Mouse (Mus musculus) c-Kit-positive CD71-positive TER-119-positive erythroid progenitor cells, embryonic 14.5 days (primary cell): ENCODE measurements around the gene Tpm1.

Experiments used
- DNase-seq: peaks from one replicate; pipeline ENCODE4 v3.0.0-alpha.2; 2013; ENCODE audit warnings: low spot score

Tpm1 gene

DNA sequence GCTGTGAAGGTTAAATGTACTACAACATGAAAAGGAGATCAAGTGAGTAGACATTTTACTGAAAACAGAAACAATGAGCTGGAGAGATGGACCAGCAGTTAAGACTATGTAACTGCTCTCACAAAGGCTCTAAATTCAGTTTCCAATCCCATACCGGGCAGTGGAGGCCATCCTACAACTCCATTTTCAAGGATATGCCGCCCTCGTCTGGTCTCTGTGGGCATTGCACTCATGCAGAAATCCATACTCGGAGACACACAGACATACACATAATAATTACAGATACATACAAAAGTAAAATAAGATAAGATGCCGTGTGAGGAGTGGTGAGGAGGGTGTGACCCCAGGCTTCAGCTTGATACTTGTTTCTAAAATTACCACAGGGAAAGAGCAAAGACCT is 68.7 kb downstream of the Tpm1 start:
- DNase-seq = peak; percentile 81

DNA sequence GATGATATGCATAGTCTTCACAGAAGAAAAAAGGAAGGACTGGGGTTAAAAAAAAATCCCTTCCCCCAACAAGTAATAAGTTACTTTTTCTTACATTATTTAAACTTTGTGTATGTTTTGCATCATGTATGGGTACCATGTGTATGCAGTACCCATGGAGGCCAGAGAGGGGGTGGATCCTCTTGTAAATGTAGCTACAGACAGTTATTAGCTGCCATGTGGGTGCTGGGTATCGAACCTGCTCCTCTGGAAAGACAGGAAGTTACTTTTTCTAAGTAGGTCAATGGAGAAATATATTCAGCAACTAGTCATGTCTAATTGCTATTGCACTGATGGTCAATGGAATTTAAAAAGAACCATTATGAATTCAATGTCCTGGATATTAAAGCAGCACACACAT is 70.7 kb downstream of the Tpm1 start:
- DNase-seq = no peak

DNA sequence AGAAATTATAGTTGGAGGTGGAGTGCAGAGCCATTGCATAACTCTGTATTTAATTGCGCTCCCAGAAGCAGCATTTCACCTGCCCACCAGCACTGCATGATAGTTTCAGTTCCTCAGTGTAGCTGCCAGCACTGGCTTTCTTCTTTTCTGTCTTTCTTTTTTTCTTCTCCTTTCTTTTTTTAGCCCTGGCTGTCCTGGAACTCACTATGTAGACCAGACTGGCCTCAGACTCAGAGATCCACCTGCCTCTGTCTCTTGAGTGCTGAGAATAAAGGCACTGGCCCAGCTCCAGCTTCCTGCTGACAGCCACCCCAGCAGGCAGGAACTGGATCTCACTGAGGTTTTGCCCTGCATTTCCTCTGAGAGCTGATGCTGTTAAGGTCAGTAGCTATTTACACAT is 71.2 kb downstream of the Tpm1 start:
- no peak for DNase-seq

DNA sequence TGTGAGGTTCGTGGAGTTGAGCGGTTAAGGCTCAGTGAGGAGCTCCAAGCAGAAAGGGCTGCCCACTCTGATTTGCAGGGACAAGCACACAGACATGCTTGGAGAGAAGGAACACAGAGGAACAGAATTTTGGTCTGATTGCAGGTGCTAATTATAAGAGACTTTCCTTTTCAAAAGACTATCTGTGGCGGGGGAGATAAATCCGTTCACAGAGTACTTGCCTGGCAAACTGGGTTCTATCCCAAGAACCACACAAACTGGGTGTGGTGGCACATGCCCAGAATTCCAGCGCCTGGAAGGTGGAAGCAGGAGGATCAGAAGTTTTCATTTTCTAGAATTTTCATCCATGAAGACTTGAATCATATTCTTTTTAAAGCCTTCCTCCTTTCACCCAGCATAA is 72.1 kb downstream of the Tpm1 start:
- DNase-seq = no peak

DNA sequence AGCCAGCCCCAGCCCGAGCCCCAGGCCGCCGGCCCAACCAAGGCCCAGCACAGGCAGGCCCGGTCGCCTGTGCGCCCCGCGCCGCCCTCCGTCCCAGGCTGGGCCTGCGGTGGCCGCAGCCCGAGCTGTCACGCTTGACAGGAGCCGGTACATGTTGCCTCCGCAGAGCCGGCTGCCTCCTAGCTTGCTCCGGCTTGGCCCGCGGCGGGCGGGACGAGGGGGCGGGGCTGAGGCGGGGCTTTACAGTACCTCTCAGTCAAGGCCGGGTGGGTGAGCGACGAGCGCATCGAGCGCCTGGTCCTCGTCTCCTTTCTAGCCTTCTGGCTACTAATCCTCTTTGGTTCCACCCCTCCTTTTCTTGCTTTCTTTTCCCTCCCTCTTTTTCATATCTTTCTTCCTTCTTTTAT is 74.0 kb downstream of the Tpm1 start, which contains the start of gene Lactb:
Gene Lactb, minus strand, starts transcription at position 246 of the 407 bp plus-strand sequence.
- DNase-seq = peak; percentile 85

DNA sequence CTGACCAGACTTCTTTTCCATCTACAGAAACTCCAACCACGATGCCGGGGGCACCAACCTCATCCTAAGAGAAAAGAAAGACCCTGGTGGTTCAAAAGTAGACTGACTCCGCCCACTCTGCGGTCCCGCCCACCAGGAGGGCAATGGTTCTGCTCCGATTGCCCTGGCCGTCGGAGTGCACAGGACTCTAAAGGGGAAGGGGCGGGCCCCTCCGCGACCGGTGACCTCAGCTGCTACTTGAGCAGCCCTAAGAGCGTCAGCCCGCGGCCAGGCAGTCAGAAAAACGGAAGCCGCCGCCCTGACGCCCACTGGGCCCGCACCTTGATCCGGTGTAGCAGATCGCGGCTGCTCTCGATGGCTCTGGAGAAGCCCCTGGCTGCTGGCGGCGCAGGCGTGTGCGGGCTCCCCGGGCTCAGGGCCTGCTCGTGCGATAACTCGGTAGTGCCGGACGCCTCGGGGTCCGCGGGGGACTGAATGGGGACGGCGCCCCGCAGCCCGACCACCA is 74.4 kb downstream of the Tpm1 start:
- peak; percentile 65 for DNase-seq
